In genomic region chr12:16137801-16138200, GRCm38 (mm10) we compare ENCODE assay signal across 17 mouse cellular contexts.
"Had no signal": no experiment of that assay in that cellular context is flagged by ENCODE, and none has a peak within 500 bp of the region (broad histone marks: within the 10 kb centered on the region; RNA-seq: fewer than 3 reads in every experiment).

No protein-coding gene starts in this region.

- H3K9ac ChIP-seq: liver, embryonic 13.5 days; lung, embryonic 14.5 days; midbrain, embryonic 12.5 days; neural tube, embryonic 12.5 days; neural tube, embryonic 15.5 days had no signal

- H3K36me3 ChIP-seq: liver, embryonic 13.5 days; midbrain, embryonic 12.5 days; neural tube, embryonic 12.5 days; neural tube, embryonic 15.5 days had no signal

- DNase-seq: kidney, adult 2 months; kidney, postnatal 36 days; layer of hippocampus, postnatal 36 days; liver, embryonic 13.5 days; lung, embryonic 14.5 days; right cerebral cortex, adult 18-20 months; right cerebral cortex, postnatal 14 days; right cerebral cortex, postnatal 4 days; thymus, adult 2 months; thymus, postnatal 14 days; thymus, postnatal 4 days had no signal

- H3K4me1 ChIP-seq: midbrain, embryonic 12.5 days; neural tube, embryonic 12.5 days had no signal

- H3K9me3 ChIP-seq: liver, embryonic 13.5 days; midbrain, embryonic 12.5 days; neural tube, embryonic 12.5 days; neural tube, embryonic 15.5 days had no signal

- H3K4me3 ChIP-seq: left cerebral cortex, adult 2 months; liver, embryonic 13.5 days; midbrain, embryonic 12.5 days; neural tube, embryonic 12.5 days; neural tube, embryonic 15.5 days had no signal

- H3K27ac ChIP-seq: kidney, postnatal 0 days; left cerebral cortex, adult 2 months; liver, embryonic 13.5 days; macrophage; midbrain, embryonic 12.5 days; neural tube, embryonic 12.5 days; neural tube, embryonic 15.5 days had no signal

- H3K27me3 ChIP-seq: liver, embryonic 13.5 days; midbrain, embryonic 12.5 days; neural tube, embryonic 12.5 days; neural tube, embryonic 15.5 days had no signal
